Mouse (Mus musculus): ENCODE results near the gene Gm17482. TPM values are rescaled to one million over a fixed set of nuclear protein-coding genes. Genes with fewer than 3 reads are reported as not detected.
"Not testable (repeated sequence)": the region's sequence is repeated elsewhere in the genome, so short reads cannot be mapped to it uniquely, and the experiment has no call there.

The Gm17482 gene
- polyA plus RNA-seq, 1 experiment, result not detected

DNA sequence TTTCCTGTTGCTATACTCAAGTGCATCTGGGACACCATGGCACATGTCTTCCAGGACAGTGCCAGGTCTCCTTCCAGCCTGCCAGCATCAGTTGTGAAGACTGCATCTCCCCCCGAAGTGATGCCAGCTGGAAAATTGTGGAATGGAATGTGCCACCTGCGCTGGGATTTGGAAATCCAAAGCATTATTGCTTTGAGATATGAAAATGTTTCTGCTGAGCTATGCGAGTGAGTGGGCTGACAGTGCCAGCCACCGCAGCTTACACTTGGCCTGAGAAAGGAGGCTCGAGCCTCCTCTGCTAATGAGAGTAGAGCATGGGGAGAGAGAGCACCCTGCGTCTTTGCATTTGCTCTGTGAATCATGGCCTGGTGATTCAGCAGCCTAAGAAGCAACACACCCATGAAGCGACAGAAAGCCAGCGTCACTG, 5.9 kb upstream of the Gm17482 start:
- TF ChIP-seq CTCF (IDR thresholded peaks at IDR 0.05; ENCODE audit: extremely low read depth, insufficient read depth, low read length), result no peak
- no peak for TF ChIP-seq POLR2A (IDR thresholded peaks at IDR 0.05; ENCODE audit: extremely low read depth, insufficient read depth, low read length)
- no peak overlapping the region for H3K4me3 ChIP-seq (ENCODE audit: insufficient read depth, low read length)
- H3K4me1 ChIP-seq (ENCODE audit: control insufficient read depth, insufficient read depth, low read length), result peaks cover 2% of the 10 kb centered on the region; the same call in 1 of the 2 replicates
- no peak overlapping the region for H3K27ac ChIP-seq (ENCODE audit: insufficient read depth, low read length)

DNA sequence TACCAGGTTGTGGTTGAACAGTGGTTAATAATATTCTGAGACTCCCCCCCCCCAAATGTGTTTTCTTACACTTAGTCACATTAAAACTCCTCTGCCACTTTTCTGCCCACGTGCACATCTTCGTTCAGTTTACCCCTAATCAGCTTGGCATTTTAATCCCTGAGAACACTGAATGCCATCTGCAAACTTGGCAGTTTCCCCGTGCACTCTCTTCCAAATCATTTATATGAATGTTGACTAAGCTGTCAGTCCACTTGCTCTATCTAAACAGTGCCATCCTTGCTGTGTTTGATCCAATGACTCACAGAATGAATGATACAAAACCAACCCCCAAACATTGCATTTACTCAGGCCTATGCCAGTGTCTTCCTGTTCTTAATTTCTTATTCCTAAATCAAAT, 1.6 kb upstream of the Gm17482 start:
- no peak for TF ChIP-seq CTCF (IDR thresholded peaks at IDR 0.05; ENCODE audit: extremely low read depth, insufficient read depth, low read length)
- no peak for TF ChIP-seq POLR2A (IDR thresholded peaks at IDR 0.05; ENCODE audit: extremely low read depth, insufficient read depth, low read length)
- Histone ChIP-seq H3K4me3 (ENCODE audit: insufficient read depth, low read length) (no peak overlapping the region), H3K4me1 (ENCODE audit: control insufficient read depth, insufficient read depth, low read length) (peaks cover 2% of the 10 kb centered on the region; the same call in 1 of the 2 replicates), H3K27ac (ENCODE audit: insufficient read depth, low read length) (no peak overlapping the region)

DNA sequence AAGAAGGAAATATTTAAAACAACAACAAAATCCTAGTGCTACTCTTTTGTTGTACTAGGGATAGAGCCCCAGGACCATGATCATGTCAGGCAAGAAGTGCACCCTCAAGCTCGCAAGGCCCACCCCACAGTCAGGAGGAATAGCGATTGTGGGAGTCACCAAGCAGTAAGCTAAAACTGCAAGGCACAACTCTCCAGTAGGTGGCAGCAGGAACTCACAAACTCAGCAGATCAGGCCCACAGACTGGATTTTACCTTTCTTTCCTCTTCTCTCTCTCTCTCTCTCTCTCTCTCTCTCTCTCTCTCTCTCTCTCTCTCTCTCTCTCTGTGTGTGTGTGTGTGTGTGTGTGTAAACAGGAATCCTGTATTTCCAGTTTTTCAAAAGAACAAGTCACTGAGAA, 386 bp downstream of the Gm17482 start:
- Histone ChIP-seq H3K27ac (ENCODE audit: insufficient read depth, low read length) (no peak overlapping the region), H3K4me1 (ENCODE audit: control insufficient read depth, insufficient read depth, low read length) (peaks cover 5% of the 10 kb centered on the region; the same call in 1 of the 2 replicates), H3K4me3 (ENCODE audit: insufficient read depth, low read length) (no peak overlapping the region)
- peak; percentile 90 for TF ChIP-seq CTCF (IDR thresholded peaks at IDR 0.05; ENCODE audit: extremely low read depth, insufficient read depth, low read length)
- no peak for TF ChIP-seq POLR2A (IDR thresholded peaks at IDR 0.05; ENCODE audit: extremely low read depth, insufficient read depth, low read length)

DNA sequence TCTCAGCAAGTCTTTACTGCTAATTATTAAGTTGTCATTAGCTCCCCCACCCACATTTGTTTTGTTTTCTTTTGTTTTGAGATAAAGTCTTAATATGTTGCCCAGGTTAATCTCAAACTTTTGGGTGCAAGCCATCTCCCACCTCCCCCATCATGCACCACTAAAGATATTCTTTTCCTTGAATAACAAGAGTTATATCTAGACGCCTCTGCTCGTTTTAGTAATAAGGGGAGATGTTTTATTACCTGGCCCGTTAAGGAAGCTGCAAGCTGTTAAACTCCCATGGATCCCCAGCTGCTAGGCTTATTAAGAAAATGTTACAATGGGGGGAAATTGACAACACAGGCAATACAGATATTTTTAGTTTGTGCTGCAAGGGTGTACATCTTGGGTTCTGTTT, 3.4 kb downstream of the Gm17482 start:
- H3K4me1 ChIP-seq (ENCODE audit: control insufficient read depth, insufficient read depth, low read length), result peaks cover 5% of the 10 kb centered on the region; the same call in 1 of the 2 replicates
- H3K27ac ChIP-seq (ENCODE audit: insufficient read depth, low read length), result no peak overlapping the region
- no peak for TF ChIP-seq POLR2A (IDR thresholded peaks at IDR 0.05; ENCODE audit: extremely low read depth, insufficient read depth, low read length)
- no peak for TF ChIP-seq CTCF (IDR thresholded peaks at IDR 0.05; ENCODE audit: extremely low read depth, insufficient read depth, low read length)
- H3K4me3 ChIP-seq (ENCODE audit: insufficient read depth, low read length), result no peak overlapping the region

GRCm38 (mm10) chr6:115231836-115232235, 4.7 kb downstream of the Gm17482 start:
- H3K4me3 ChIP-seq (ENCODE audit: insufficient read depth, low read length), result no peak overlapping the region
- H3K4me1 ChIP-seq (ENCODE audit: control insufficient read depth, insufficient read depth, low read length), result peaks cover 4% of the 10 kb centered on the region; the same call in 1 of the 2 replicates
- TF ChIP-seq POLR2A (IDR thresholded peaks at IDR 0.05; ENCODE audit: extremely low read depth, insufficient read depth, low read length) (no peak), CTCF (IDR thresholded peaks at IDR 0.05; ENCODE audit: extremely low read depth, insufficient read depth, low read length) (no peak)
- no peak overlapping the region for H3K27ac ChIP-seq (ENCODE audit: insufficient read depth, low read length)

GRCm38 (mm10) chr6:115232562-115232961, 5.4 kb downstream of the Gm17482 start:
- TF ChIP-seq CTCF (IDR thresholded peaks at IDR 0.05; ENCODE audit: extremely low read depth, insufficient read depth, low read length), result no peak
- no peak for TF ChIP-seq POLR2A (IDR thresholded peaks at IDR 0.05; ENCODE audit: extremely low read depth, insufficient read depth, low read length)
- H3K27ac ChIP-seq (ENCODE audit: insufficient read depth, low read length), result no peak overlapping the region
- H3K4me3 ChIP-seq (ENCODE audit: insufficient read depth, low read length), result no peak overlapping the region
- H3K4me1 ChIP-seq (ENCODE audit: control insufficient read depth, insufficient read depth, low read length), result peaks cover 4% of the 10 kb centered on the region; the same call in 1 of the 2 replicates

- Histone ChIP-seq H3K27ac (ENCODE audit: insufficient read depth, low read length) (no peak overlapping the region), H3K4me1 (ENCODE audit: control insufficient read depth, insufficient read depth, low read length) (peaks cover 6% of the 10 kb centered on the region), H3K4me3 (ENCODE audit: insufficient read depth, low read length) (no peak overlapping the region)
- TF ChIP-seq POLR2A (IDR thresholded peaks at IDR 0.05; ENCODE audit: extremely low read depth, insufficient read depth, low read length) (no peak), CTCF (IDR thresholded peaks at IDR 0.05; ENCODE audit: extremely low read depth, insufficient read depth, low read length) (no peak)
Observed at GRCm38 (mm10) chr6:115238031-115239027, 11.2 kb downstream of the Gm17482 start.

DNA sequence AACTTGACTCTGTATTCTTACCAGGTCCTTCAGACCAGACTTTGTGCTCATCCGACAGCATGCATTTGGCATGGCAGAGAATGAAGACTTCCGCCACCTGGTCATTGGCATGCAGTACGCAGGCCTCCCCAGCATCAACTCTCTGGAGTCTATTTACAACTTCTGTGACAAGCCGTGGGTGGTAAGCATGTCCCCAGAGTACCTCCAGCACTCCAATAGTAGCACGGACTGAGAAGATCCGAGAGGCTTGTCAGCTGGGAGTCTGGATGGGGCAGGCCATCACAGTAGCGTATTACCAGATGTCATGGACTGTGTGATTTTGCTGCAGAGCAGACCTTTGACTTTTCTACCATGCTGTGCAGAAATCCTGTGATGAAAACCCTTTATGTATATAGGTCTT, 12.2 kb downstream of the Gm17482 start:
- H3K4me1 ChIP-seq (ENCODE audit: control insufficient read depth, insufficient read depth, low read length), result peaks cover 6% of the 10 kb centered on the region
- H3K4me3 ChIP-seq (ENCODE audit: insufficient read depth, low read length), result no peak overlapping the region
- H3K27ac ChIP-seq (ENCODE audit: insufficient read depth, low read length), result no peak overlapping the region
- no peak for TF ChIP-seq POLR2A (IDR thresholded peaks at IDR 0.05; ENCODE audit: extremely low read depth, insufficient read depth, low read length)
- no peak for TF ChIP-seq CTCF (IDR thresholded peaks at IDR 0.05; ENCODE audit: extremely low read depth, insufficient read depth, low read length)

DNA sequence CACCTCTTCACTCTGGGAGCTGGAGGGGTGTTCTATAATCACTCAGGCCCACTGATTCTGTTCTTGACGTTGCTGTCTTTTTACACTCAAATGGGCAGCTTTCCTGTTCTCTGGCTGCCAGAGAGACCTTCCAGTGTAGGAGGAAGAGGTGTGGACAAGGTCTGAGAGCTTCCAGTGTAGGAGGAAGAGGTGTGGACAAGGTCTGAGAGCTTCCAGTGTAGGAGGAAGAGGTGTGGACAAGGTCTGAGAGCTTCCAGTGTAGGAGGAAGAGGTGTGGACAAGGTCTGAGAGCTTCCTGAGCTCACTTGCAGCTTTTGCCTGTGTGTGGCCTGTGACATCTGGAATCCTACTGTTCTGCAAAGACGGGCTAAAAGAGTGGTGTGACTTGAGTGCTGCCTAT, 13.3 kb downstream of the Gm17482 start:
- not testable (repeated sequence) for H3K4me1 ChIP-seq (ENCODE audit: control insufficient read depth, insufficient read depth, low read length); H3K27ac ChIP-seq (ENCODE audit: insufficient read depth, low read length); H3K4me3 ChIP-seq (ENCODE audit: insufficient read depth, low read length)

GRCm38 (mm10) chr6:115241131-115241699, 14.1 kb downstream of the Gm17482 start:
- TF ChIP-seq POLR2A (IDR thresholded peaks at IDR 0.05; ENCODE audit: extremely low read depth, insufficient read depth, low read length) (no peak), CTCF (IDR thresholded peaks at IDR 0.05; ENCODE audit: extremely low read depth, insufficient read depth, low read length) (no peak)
- Histone ChIP-seq H3K27ac (ENCODE audit: insufficient read depth, low read length) (no peak overlapping the region), H3K4me3 (ENCODE audit: insufficient read depth, low read length) (no peak overlapping the region), H3K4me1 (ENCODE audit: control insufficient read depth, insufficient read depth, low read length) (peaks cover 8% of the 10 kb centered on the region)

All from cortical plate, adult 2 months (tissue).